Comparison of ENCODE assay signal across 23 mouse cellular contexts in genomic region chr11:35315449-35316028, GRCm38 (mm10).
DNase-seq lines count a peak whose midpoint lies in the region; ATAC-seq and TF ChIP-seq lines count a peak whose summit lies in the region.
"Had no signal": no experiment of that assay in that cellular context is flagged by ENCODE, and none has a peak within 500 bp of the region (broad histone marks: within the 10 kb centered on the region; RNA-seq: fewer than 3 reads in every experiment).

No protein-coding gene starts in this region.

- no peak overlapping the region for H3K27ac ChIP-seq in kidney, embryonic 14.5 days (ENCODE audit: low read depth, low read length)
- peak overlapping the region; percentile 63 for H3K27ac ChIP-seq in layer of hippocampus, adult 2 months
- 0 out of 2 replicates have a peak overlapping the region, but pooled peaks have one; percentile 30 for H3K27ac ChIP-seq in limb, embryonic 10.5 days
- H3K27ac ChIP-seq: embryonic facial prominence, embryonic 12.5 days; forebrain, embryonic 15.5 days; hindbrain, embryonic 13.5 days had no signal

- H3K4me3 ChIP-seq in kidney, embryonic 14.5 days (ENCODE audit: low read length), result no peak overlapping the region
- H3K4me3 ChIP-seq in layer of hippocampus, adult 2 months, result no peak overlapping the region
- no peak overlapping the region for H3K4me3 ChIP-seq in limb, embryonic 10.5 days
- H3K4me3 ChIP-seq: embryonic facial prominence, embryonic 12.5 days; forebrain, embryonic 15.5 days; heart, embryonic 12.5 days; hindbrain, embryonic 13.5 days had no signal

- no peak for TF ChIP-seq CTCF in layer of hippocampus, adult 2 months (conservative IDR thresholded peaks at IDR 0.05)

- peaks cover 11% of the 10 kb centered on the region for H3K4me1 ChIP-seq in kidney, embryonic 14.5 days (ENCODE audit: control insufficient read depth, insufficient read depth, low read length)
- H3K4me1 ChIP-seq in limb, embryonic 10.5 days, result peaks cover 27% of the 10 kb centered on the region

- intact Hi-C loops in heart, postnatal 36 days (cut with DNase I), result no loop called here

- 43% methylated on average over 5 of the region's 5 CpGs for WGBS in kidney, embryonic 14.5 days
- 59% methylated on average over 5 of the region's 5 CpGs for WGBS in limb, embryonic 10.5 days

- no peak overlapping the region for H3K4me2 ChIP-seq in kidney, embryonic 14.5 days (replicated peaks; ENCODE audit: low read depth, low read length)
- H3K4me2 ChIP-seq: embryonic facial prominence, embryonic 12.5 days; forebrain, embryonic 15.5 days; heart, embryonic 12.5 days; hindbrain, embryonic 13.5 days had no signal

- H3K9me3 ChIP-seq in kidney, embryonic 14.5 days (ENCODE audit: control insufficient read depth, low read length), result no peaks in the 10 kb centered on the region
- H3K9me3 ChIP-seq in limb, embryonic 10.5 days (replicated peaks), result no peaks in the 10 kb centered on the region
- H3K9me3 ChIP-seq: embryonic facial prominence, embryonic 12.5 days; forebrain, embryonic 15.5 days; heart, embryonic 12.5 days; hindbrain, embryonic 13.5 days had no signal

- H3K9ac ChIP-seq in kidney, embryonic 14.5 days (ENCODE audit: low read depth, low read length), result no peak overlapping the region
- H3K9ac ChIP-seq: embryonic facial prominence, embryonic 12.5 days; forebrain, embryonic 15.5 days; heart, embryonic 12.5 days; hindbrain, embryonic 13.5 days had no signal

- H3K27me3 ChIP-seq in kidney, embryonic 14.5 days (ENCODE audit: control insufficient read depth, insufficient read depth, low read length), result no peaks in the 10 kb centered on the region
- no peaks in the 10 kb centered on the region for H3K27me3 ChIP-seq in limb, embryonic 10.5 days (ENCODE audit: low read depth, poor library complexity, severe bottlenecking)
- H3K27me3 ChIP-seq: embryonic facial prominence, embryonic 12.5 days; forebrain, embryonic 15.5 days; heart, embryonic 12.5 days had no signal

- peak; percentile 60; the same call in 1 of the 2 replicates for ATAC-seq in kidney, embryonic 14.5 days (ENCODE audit: low FRiP score, low TSS enrichment)
- ATAC-seq: CD4-positive, CD25-positive, alpha-beta regulatory T cell, adult 4 months; forebrain, embryonic 15.5 days had no signal

- H3K36me3 ChIP-seq in kidney, embryonic 14.5 days (ENCODE audit: control insufficient read depth, insufficient read depth, low read length), result no peaks in the 10 kb centered on the region
- H3K36me3 ChIP-seq in limb, embryonic 10.5 days, result 0 out of 2 replicates have a peak, but pooled peaks cover 12% of the 10 kb centered on the region
- H3K36me3 ChIP-seq: embryonic facial prominence, embryonic 12.5 days; forebrain, embryonic 15.5 days; G1E; heart, embryonic 12.5 days; hindbrain, embryonic 13.5 days had no signal

- peak; percentile 80 for DNase-seq in heart, adult 11 months
- DNase-seq in heart, postnatal 36 days, result no peak
- no peak for DNase-seq in kidney, postnatal 10 days
- DNase-seq in layer of hippocampus, adult 2 months (ENCODE audit: low spot score in 2 of 2), result no peak
- no peak for DNase-seq in layer of hippocampus, adult 18-20 months (ENCODE audit: low spot score in 2 of 2)
- DNase-seq in limb, embryonic 10.5 days (ENCODE audit: low spot score), result no peak
- no peak for DNase-seq in right cerebral cortex, adult 2 months (ENCODE audit: low spot score in 2 of 2)
- DNase-seq: adrenal gland, adult 8-10 months; adrenal gland, postnatal 36 days; B cell, adult 2 months; cerebellum, adult 11 months; cerebellum, adult 8-10 months; cerebellum, postnatal 14 days; embryo, embryonic 11 days; gastrocnemius, postnatal 36 days; heart, adult 18-20 months had no signal
